Mouse (Mus musculus): ENCODE measurements at regions not wholly inside any gene's neighbourhood (a gene's known extent, or its start where the extent isn't known, plus 50 kb on each side); places are given as distances from the start of the nearest gene placed in this dataset.

GRCm38 (mm10) chr1:23207843-23208242 lies 105.8 kb upstream of the 4933415F23Rik start:
- no peak for DNase-seq (ENCODE audit: low spot score in 2 of 2)

GRCm38 (mm10) chr1:23207024-23207423 lies 105.0 kb upstream of the 4933415F23Rik start:
- no peak for DNase-seq (ENCODE audit: low spot score in 2 of 2)

GRCm38 (mm10) chr1:23202511-23203435 lies 100.7 kb upstream of the 4933415F23Rik start:
- no peak for DNase-seq (ENCODE audit: low spot score in 2 of 2)

- no peak for DNase-seq (ENCODE audit: low spot score in 2 of 2)
Measured at GRCm38 (mm10) chr1:23200460-23200859, 98.4 kb upstream of the 4933415F23Rik start.

GRCm38 (mm10) chr1:23190316-23191005 lies 88.4 kb upstream of the 4933415F23Rik start:
- no peak for DNase-seq (ENCODE audit: low spot score in 2 of 2)

- DNase-seq (ENCODE audit: low spot score in 2 of 2), result no peak
Measured at GRCm38 (mm10) chr1:23189790-23190189, 87.7 kb upstream of the 4933415F23Rik start.

- no peak for DNase-seq (ENCODE audit: low spot score in 2 of 2)
Measured at GRCm38 (mm10) chr1:23188216-23188615, 86.2 kb upstream of the 4933415F23Rik start.

GRCm38 (mm10) chr1:23187446-23188206 lies 85.6 kb upstream of the 4933415F23Rik start:
- DNase-seq (ENCODE audit: low spot score in 2 of 2), result no peak

GRCm38 (mm10) chr1:23184728-23185127 lies 82.7 kb upstream of the 4933415F23Rik start:
- DNase-seq (ENCODE audit: low spot score in 2 of 2), result no peak

GRCm38 (mm10) chr1:23182541-23182940 lies 80.5 kb upstream of the 4933415F23Rik start:
- DNase-seq (ENCODE audit: low spot score in 2 of 2), result no peak

GRCm38 (mm10) chr1:23178335-23178974 lies 76.4 kb upstream of the 4933415F23Rik start:
- DNase-seq (ENCODE audit: low spot score in 2 of 2), result no peak

GRCm38 (mm10) chr1:23174022-23174421 lies 72.0 kb upstream of the 4933415F23Rik start:
- no peak for DNase-seq (ENCODE audit: low spot score in 2 of 2)

GRCm38 (mm10) chr1:23173054-23173802 lies 71.2 kb upstream of the 4933415F23Rik start:
- DNase-seq (ENCODE audit: low spot score in 2 of 2), result no peak

GRCm38 (mm10) chr1:23171336-23171735 lies 69.3 kb upstream of the 4933415F23Rik start:
- no peak for DNase-seq (ENCODE audit: low spot score in 2 of 2)

- DNase-seq (ENCODE audit: low spot score in 2 of 2), result no peak
Measured at GRCm38 (mm10) chr1:23170711-23171110, 68.7 kb upstream of the 4933415F23Rik start.

- no peak for DNase-seq (ENCODE audit: low spot score in 2 of 2)
Measured at GRCm38 (mm10) chr1:23168504-23168903, 66.5 kb upstream of the 4933415F23Rik start.

GRCm38 (mm10) chr1:23163371-23163935 lies 61.4 kb upstream of the 4933415F23Rik start:
- no peak for DNase-seq (ENCODE audit: low spot score in 2 of 2)

GRCm38 (mm10) chr1:23162766-23163165 lies 60.7 kb upstream of the 4933415F23Rik start:
- no peak for DNase-seq (ENCODE audit: low spot score in 2 of 2)

Data from spleen, postnatal 10 days (tissue).